Mouse (Mus musculus) spleen, postnatal 14 days (tissue): ENCODE results near the gene Mfn2.

Source experiments
- DNase-seq, 2 experiments: peaks; one replicate each; pipeline ENCODE4 v3.0.0; 2021 to 2022; ENCODE audit warnings: low spot score in 2 of 2

Mfn2 gene

DNA sequence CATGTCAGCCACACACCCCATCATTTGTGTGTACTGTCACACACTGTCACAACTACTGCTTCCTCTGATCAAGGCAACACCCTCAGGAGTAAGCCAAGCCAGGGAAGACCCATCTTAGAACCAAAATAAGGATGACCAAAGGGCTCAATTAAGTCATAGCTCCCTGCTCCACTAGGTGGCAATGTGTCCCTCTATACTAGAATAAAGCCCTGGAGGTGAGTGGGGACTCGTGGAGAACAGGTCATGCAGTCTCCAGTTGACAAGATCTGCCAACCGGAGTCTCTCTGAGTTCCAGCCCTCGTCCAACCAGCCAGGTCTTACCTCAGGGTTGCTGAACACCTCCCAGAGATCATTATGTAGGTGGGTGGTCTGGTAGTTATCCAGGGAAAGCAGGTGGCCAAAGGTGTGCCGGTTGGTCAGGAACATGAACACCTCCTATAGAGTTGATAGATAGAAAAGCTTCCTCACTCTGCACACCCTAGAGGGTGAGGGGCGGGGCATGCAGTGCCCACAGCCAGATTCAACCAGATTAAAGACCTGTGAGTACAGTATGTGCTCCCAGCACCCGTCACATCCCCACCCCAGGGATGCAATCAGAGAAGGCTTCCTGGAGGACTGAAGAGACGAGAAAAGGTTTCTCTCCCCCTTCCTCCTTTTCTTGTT lies 14.1 kb upstream of the Mfn2 start:
- peak in 1 of 2 experiments; percentile 28 for DNase-seq

DNA sequence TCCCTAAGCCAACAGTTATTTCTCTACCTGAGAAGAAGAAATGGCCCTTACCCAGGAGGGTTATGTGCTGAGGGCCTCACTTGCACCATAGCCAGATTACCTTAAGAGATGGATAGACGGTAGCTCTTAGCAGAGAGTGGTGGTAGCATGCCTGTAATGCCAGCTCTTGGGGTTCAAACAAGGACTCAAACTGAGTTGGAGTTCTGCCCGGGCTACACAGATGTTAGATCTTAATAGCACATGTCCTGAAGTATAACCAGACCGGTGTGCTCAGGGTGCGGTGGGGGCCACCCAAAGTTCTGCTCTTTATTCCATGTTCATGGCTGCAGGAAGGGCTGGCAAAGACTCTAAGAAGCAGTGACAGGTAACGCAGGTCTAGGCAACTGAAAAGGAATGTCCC lies 5.0 kb upstream of the Mfn2 start:
- no peak for DNase-seq

DNA sequence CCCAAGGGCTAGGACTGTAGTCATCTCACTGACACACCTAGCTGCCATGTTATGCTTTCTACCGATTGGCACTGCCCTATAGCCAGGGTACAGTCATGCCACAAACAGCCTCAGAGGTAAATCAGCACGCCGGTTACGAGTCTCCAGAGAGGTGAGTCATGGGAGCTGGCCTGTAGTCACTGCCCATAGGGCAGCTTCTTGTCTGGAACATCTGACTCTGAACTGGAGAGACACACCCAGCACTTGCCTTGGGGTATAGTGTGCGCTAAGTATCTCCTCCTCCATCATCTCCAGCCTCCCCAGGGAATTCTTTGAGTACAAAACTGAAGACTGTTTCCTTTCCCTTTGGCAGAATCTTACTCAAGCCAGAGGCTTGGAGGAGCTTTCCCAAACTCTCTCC lies 1.7 kb upstream of the Mfn2 start:
- no peak for DNase-seq

DNA sequence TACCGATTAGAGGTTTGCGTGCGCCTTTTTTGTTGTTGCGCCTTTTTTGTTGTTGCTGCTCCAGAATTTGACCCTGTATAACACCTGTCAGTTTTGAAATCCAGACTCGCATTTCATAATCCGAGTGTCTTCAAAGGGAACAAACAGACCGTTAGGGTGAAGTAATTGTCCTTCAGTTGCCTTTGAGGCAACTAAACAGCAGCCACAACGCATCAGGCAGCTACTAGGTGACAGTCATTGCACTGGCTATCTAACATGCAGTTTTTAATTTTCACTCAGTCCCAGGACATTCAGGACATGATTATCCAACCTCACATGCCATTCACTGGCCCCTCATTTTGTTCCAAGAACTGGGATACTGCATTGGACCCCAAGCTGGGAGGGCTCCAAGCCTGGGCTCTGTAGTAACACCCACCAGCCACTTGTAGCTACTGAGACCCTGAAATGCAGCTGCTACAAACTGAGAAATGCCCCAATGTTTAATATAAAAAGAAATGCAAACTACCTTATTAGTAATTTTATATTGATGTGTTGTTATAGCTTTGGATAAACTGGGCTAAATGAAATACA lies 671 bp upstream of the Mfn2 start:
- DNase-seq, result no peak

DNA sequence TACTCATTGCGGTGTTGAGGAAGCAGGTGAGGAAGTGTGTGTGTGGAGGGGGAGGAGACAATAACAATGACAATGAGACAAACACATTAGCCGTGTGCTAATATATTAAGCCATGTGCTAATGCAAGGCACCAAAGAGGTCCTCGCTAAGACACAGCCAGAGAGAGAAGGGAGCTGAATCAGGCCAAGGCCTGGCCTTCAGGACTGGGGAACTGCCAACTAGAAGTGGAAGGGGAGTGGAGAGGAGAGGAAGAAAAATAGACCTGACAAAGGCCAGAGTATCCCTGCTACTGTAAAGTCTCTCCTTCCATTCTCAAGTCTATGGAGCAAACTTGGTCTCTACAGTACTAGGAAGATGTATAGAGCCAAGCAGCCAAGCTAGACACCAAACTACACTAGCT lies 903 bp downstream of the Mfn2 start:
- no peak for DNase-seq

DNA sequence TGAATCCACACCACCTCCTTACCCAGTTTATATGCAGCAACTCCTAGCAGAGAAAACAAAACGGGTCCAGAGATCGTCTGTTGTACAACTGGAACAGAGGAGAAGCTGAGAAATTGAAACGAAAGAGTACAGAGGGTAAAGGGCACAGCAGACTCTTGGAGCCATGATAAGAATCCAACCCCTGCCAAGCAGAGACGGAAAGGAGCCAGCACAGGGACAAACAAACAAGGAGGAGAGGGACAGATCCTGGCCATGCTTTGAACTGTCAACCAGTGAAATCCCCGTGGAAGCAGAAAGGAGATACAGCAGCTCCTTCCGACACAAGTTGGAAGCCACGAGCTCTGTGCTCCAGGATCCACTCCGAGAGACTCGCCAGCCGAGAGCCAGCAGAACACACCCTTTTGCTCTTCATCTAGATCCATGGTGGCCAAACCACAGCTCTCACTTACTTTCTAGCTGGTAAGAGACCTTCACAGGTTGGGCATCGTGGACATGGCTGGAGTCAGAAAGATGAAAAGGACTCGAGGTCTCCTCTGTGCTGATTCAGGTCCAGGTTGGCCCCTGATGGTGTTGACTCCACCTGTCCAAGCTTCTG lies 1.5 kb downstream of the Mfn2 start:
- DNase-seq, result no peak

DNA sequence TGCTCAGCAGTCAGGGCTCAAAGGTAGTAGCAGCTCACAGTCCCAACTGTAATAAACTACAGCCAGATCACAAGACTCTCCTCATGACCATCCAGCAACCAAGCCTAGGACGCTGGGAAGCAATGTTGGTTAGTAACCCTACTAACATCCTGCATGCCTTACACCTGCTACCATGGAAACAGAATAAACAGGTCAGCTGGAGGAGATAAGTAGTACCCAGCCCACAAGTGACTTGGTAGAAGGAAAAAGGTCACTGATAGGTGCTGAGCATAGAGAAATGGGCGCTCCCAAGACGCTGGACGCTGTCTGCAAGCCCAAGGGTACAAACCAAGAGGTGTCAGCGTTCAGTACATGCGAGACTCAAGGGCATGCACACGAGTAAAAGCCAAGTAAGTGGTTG lies 4.1 kb downstream of the Mfn2 start:
- no peak for DNase-seq

DNA sequence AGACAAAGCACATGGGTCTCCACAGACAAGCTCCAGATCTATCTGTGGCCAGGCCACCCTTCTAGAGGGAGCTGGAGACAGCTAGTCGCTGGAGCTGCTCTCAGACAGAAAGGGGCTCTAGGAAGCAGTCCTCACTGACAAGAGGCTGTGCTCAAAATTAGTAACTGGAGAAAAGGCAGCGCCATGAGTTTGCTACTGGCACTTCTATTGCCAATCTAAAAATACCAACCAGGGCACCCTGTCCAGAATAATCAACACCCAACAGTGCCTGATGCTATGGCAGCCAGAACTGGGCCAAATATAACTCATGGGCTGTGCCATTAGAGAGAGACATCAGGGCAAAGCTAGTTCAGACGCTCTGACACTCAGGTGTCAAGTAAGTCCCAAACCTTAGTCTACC lies 7.2 kb downstream of the Mfn2 start:
- DNase-seq, result no peak

DNA sequence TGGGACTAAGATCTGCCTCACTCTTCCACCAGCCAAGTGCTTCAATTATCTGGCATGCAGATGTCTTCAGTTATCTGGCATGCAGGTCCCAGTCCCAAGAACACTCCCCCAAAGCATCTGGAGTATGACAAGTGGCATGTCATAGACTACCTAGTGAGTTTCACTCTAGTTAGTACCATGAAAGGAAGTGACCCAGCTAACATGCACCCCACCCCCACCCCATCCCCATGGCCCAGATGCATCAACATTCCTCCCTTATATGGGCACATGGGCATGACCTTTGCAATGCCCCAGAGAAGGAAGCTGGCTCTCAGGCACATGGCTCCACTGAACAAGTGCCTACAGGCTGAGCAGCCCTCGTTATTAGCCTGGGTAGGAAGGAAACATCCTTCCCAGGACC lies 8.1 kb downstream of the Mfn2 start:
- no peak for DNase-seq

DNA sequence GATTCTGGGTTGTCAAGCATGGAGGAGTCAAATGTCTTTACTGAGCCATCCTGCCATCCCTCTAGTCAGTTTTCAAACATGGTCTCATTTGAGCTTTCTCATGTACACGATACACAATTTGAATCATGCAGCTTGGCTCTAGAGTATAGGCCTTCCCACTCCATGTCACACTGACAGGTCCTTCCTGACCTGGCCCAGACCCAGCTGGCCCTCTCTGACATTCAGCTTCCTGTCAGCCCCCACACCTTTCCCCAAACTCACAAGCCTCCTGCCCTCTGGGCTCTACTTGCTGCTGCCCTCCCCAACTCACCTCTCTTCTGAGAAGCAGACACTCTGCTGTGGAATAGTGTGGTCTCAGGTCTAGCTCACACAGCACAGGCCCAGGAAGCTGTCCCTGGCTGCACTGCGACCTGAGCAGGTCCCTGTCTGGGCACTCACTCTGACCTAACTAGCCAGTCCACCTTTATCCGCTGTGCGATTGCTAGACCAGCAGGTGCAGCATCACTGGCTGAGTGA lies 8.6 kb downstream of the Mfn2 start:
- DNase-seq, result no peak

DNA sequence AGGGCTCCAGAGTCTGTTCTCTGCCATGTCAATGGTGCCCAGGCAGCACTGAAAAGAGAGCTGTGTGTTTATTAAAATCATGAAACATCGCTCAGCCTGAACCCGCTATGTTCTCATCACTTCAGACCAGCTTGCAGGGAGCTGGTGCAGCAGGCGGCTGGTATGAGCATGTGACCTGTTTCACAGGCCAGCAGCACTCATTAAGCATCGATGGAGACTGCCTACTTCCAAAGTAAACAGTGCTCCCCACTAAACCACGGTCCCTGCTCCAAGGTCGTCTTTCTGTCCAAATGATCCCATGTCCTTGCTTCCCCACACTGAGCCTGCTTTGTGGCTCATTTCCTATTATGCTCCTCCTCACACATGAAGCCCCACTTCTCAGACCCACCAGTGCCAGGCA lies 14.2 kb downstream of the Mfn2 start:
- no peak for DNase-seq

DNA sequence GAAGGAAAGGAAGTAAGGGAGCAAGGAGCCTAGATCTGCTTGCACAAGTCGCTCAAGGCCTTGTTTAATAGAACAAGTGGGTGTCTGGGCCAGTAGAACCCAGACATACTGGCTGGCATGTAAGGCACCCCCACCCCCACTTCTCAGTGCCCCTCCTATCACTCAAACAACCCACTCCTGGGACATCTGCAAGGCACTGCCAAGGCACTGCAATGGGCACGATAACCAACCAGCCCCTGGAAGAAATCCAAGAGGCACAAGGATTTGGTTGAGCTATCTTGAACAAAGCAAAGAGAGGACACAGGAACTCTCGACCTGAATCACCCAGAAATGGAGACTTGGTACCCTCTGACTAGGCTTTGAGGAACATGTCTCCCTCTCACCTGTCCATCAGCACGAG lies 16.3 kb downstream of the Mfn2 start:
- no peak for DNase-seq

DNA sequence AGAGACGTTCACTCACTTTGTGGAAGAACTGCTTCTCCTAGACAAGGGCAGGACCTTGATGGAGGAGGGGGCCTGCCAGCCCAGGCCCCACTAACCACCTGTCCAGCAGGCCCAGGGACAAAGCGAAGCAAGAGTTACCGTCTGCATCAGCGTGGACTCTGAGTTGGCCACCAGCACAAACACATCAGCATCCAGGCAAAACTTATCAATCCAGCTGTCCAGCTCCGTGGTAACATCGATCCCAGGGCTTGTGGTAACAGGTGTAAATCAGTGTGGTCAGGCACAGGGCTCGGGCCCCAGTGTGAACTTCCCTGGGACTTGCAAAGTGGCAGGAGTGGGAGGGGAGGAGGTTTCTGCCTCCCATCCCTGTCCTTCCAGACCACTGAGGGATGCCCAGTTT lies 17.2 kb downstream of the Mfn2 start:
- no peak for DNase-seq

DNA sequence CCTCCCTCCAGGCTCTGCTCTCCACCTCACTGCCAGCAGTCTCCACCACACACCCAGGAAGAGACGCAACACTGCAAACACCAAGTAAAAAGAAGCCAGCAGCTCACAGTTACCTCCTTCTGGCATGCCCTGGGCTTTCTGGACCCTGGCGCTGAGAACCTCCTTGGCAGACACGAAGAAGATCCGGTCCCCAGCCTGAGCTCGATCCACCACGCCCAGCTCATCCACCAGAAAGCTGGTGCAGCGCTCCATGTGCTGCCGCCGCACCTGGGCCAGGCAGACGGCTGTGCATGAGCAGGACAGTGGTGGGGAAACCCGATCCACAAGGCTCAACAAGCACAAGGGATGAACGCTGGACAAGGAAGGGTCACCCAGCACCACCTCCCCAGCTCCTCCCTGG lies 18.3 kb downstream of the Mfn2 start:
- no peak for DNase-seq

DNA sequence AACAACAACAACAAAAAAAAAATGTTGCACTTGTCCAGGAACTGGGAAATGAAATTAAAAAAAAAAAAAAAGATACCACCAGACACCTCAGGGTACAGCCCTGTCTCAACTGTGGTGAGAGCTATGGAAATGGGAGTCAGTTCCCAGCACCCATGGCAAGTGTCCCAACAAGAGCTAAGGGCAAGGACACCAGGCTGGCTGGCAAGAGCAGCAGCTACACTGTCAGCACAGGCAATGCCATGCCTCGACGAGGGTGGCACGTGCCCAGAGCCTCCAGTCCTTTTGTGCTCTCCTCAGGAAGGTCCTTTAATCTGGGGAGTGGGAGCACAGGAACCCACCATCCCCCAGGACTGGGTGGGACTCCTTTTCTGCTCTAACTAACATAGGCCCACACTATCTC lies 20.4 kb downstream of the Mfn2 start:
- no peak for DNase-seq

DNA sequence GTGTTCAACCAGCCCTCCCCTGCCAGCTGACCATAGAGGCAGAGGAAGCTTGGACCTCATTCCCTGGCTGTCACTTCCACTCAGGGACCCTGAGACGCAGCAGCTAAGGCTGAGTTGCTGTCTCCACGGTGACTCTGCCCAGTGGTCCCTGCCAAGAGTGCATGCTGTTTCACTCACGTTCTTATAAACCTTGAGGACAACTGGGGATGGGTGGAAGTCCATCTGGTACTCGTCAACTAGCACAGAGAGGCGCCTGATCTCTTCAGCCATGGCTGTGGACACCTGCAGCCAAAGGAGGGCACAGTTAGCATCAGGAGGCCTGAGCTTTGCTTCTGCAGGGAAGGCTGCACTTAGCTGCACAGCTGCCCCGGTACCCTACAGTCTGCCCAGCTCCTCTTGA lies 21.5 kb downstream of the Mfn2 start:
- DNase-seq, result no peak

DNA sequence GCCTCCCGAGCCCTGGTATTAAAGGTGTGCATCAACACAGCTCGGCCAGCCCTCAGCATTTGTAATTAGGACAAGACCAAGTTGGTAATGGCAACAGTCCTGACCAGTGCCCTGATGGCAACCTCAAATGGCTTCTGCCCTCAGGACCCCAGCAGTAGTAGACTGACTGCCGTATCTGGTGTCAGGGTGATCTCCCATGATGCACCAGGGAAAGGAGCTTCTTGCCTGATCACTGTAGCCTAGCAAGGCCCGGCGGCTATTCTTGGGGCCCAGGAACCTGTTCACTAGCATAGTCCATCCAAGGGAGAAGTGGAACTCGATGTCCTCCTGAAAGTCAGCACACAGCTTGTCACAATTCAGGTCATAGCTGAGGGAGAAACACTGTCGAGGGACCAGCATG lies 22.7 kb downstream of the Mfn2 start:
- DNase-seq, result no peak

DNA sequence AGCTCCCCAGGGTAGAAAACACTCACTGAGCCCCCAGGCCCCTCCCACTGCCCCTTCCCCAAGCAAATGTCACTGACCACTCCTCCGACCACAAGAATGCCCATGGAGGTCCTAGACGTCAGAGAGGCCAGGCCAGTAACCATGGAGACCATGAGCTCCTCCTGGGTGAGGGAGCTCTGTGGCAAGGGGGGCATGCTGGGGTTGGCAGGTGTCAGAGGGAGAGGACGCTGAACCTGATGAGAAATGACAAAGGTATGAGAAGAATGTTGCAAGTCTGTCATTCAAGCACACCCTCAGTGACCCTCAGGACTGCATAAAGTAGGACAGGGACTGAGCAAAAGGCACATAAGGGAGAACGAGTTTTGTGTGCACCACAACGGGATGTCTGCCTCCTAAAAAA lies 24.6 kb downstream of the Mfn2 start:
- no peak for DNase-seq

DNA sequence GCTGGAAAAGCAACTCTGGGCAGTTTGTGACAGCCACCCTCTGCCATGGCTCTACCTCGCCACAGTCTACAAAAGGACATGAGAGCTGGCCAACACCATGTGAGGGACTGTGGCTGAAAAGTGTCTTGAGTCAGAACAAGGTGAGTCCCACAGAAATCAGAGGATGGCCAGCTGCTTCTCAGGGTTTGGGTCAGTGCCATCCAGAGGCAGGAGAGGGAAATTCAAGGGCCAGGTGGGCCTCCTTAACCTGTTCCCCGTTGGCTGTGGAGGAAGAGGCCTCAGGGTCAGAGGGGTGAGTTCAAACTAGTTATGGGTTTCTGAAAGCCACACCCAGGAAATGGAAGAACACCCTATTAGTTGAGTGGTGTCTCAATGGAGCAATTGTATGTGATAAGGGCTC lies 25.0 kb downstream of the Mfn2 start:
- no peak for DNase-seq

DNA sequence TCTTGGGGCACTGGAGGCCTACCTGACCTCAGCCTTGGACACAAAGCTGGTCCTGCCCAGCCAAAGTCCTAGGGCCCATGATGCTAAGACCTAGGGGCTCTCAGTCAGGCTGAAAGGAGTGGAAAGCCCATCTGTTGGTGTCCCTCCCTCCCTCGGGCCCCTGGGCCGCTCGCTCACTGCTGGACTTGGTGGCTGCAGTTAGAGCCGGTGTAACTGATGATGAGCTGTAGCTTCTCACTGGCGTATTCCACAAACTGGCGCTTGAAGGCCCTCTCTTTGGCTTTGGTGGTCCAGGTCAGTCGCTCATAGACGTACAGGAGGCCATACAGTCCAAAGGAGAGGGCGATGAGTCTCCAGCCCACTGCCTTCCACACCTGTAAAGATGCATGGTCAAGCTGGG lies 26.0 kb downstream of the Mfn2 start:
- no peak for DNase-seq

DNA sequence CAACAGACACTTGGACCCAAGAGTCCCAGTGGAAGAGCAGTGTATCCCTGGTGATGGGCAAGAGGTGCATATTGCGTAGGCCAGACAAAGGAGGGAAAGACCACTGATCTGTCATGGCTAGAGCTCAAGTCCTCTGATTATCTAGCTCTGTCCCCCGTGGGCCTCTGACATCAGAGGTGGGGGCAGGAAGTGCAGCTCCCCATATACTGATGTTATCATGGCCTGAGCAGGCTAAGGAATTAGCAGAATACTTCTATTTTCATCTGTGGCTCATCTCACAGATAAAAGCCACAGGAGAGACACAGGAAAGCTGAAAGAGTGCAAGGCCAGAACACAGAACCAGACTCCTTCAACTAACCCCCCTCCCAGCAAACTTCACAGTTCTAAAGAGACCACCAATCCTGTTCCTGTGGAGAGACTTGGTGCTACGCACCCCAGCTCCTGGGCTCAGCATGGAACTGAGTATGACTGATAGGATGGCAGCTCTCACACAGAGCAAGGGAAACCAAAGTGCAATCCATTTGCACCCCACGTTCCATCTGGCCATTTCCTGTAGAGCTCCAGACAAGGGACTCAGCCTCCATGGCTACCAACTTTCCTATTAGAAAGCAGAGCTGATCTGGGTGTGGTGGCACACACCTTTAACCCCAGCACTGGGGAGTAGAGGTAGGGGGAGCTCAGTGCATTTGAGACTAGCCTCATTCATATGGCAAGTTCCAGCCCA lies 28.5 kb downstream of the Mfn2 start:
- DNase-seq, result no peak

DNA sequence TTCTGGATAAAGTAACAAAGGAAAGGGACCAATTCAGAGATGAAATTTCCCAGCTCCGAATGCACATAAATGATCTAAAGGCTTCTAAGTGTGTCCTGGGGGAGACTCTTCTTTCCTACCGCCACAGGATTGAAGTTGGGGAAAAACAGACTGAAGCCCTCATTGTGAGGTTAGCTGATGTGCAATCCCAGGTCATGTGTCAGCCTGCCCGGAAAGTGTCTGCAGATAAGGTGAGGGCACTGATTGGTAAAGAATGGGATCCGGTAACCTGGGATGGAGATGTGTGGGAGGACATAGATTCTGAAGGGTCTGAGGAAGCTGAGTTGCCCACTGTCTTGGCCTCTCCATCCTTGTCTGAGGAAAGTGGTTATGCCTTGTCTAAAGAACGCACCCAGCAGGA lies 35.3 kb downstream of the Mfn2 start:
- DNase-seq, result no peak

DNA sequence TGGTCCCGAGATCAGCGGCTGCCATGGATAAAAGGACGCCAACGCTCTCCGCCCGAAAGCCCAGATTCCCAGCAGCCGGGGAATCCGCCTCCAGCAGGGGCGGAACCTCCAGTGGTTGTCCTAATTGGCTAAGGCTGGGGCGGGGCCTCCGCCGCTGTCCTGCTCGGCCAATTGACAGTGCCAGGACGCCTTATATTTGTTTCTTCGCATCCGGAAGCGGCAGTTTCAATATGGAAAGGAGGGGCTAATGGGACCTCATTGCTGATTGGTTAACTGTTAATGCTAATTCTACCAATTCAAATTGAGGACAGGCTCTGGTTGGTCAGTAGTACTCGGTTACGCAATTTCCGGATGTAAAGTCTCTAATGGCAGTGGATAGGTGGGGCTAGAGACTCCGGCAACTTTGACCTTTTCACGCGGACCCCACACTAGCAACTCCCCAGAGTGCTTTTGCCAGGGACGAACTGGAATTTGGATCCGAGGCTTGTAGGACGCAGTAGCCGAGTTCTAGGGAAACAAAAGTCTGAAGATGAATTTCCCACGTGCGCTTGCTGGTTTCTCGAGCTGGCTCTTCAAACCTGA lies 36.0 kb downstream of the Mfn2 start, which contains the start of the genes Miip and Fv1:
Gene Miip, minus strand, starts transcription at position 367 of the 582 bp plus-strand sequence.
Gene Fv1, plus strand, starts transcription at position 530 of the 582 bp plus-strand sequence.
- peak; percentile 83 to 85 for DNase-seq
